Mouse (Mus musculus) liver, postnatal 0 days (tissue): Measurements from ENCODE around the gene A930009A15Rik.

Source experiments
- CTCF ChIP-seq: sonication (generic); IDR thresholded peaks from 2 replicates; pipeline ENCODE4 v1.5.1; 2016; ENCODE audit warnings: antibody characterized with exemption, low read depth
- EP300 ChIP-seq: IDR thresholded peaks from 2 replicates; pipeline ENCODE4 v1.6.1; 2016; ENCODE audit warnings: antibody characterized with exemption, low read depth, mild to moderate bottlenecking

- TF ChIP-seq CTCF (0 out of 2 replicates have a peak, but pooled peaks have one; percentile 10), EP300 (no peak)
Observed at GRCm38 (mm10) chr10:115584656-115585055, 14.9 kb downstream of the A930009A15Rik start.
